Mouse (Mus musculus): ENCODE results near the gene Ntf3. TPM values are rescaled to one million over a fixed set of nuclear protein-coding genes. Genes with fewer than 3 reads are reported as not detected.

The Ntf3 gene
- total RNA-seq, 2 experiments from 2014 or later, result 8.6 to 11.5 TPM

- no peak for DNase-seq (ENCODE audit: low spot score in 2 of 2)
Observed at GRCm38 (mm10) chr6:126159279-126160066, 7.2 kb downstream of the Ntf3 start.

- no peak for DNase-seq (ENCODE audit: low spot score in 2 of 2)
Observed at GRCm38 (mm10) chr6:126155928-126156327, 10.8 kb downstream of the Ntf3 start.

- peak in 1 of 2 experiments; percentile 32 for DNase-seq (ENCODE audit: low spot score in 2 of 2)
Observed at GRCm38 (mm10) chr6:126154372-126154982, 12.2 kb downstream of the Ntf3 start.

GRCm38 (mm10) chr6:126153154-126153553, 13.6 kb downstream of the Ntf3 start:
- no peak for DNase-seq (ENCODE audit: low spot score in 2 of 2)

- DNase-seq (ENCODE audit: low spot score in 2 of 2), result no peak
Observed at GRCm38 (mm10) chr6:126143659-126144058, 23.1 kb downstream of the Ntf3 start.

GRCm38 (mm10) chr6:126142741-126143140, 24.0 kb downstream of the Ntf3 start:
- no peak for DNase-seq (ENCODE audit: low spot score in 2 of 2)

GRCm38 (mm10) chr6:126142021-126142554, 24.6 kb downstream of the Ntf3 start:
- DNase-seq (ENCODE audit: low spot score in 2 of 2), result no peak

GRCm38 (mm10) chr6:126141472-126141871, 25.2 kb downstream of the Ntf3 start:
- no peak for DNase-seq (ENCODE audit: low spot score in 2 of 2)

- no peak for DNase-seq (ENCODE audit: low spot score in 2 of 2)
Observed at GRCm38 (mm10) chr6:126140961-126141360, 25.7 kb downstream of the Ntf3 start.

- no peak for DNase-seq (ENCODE audit: low spot score in 2 of 2)
Observed at GRCm38 (mm10) chr6:126140416-126140815, 26.3 kb downstream of the Ntf3 start.

- DNase-seq (ENCODE audit: low spot score in 2 of 2), result no peak
Observed at GRCm38 (mm10) chr6:126134155-126134906, 32.4 kb downstream of the Ntf3 start.

GRCm38 (mm10) chr6:126128238-126128637, 38.5 kb downstream of the Ntf3 start:
- no peak for DNase-seq (ENCODE audit: low spot score in 2 of 2)

GRCm38 (mm10) chr6:126118247-126118646, 48.5 kb downstream of the Ntf3 start:
- no peak for DNase-seq (ENCODE audit: low spot score in 2 of 2)

- no peak for DNase-seq (ENCODE audit: low spot score in 2 of 2)
Observed at GRCm38 (mm10) chr6:126117191-126117590, 49.5 kb downstream of the Ntf3 start.

GRCm38 (mm10) chr6:126114934-126115633, 51.6 kb downstream of the Ntf3 start:
- no peak for DNase-seq (ENCODE audit: low spot score in 2 of 2)

GRCm38 (mm10) chr6:126110892-126111835, 55.5 kb downstream of the Ntf3 start:
- no peak for DNase-seq (ENCODE audit: low spot score in 2 of 2)

- no peak for DNase-seq (ENCODE audit: low spot score in 2 of 2)
Observed at GRCm38 (mm10) chr6:126109184-126109583, 57.5 kb downstream of the Ntf3 start.

- DNase-seq (ENCODE audit: low spot score in 2 of 2), result no peak
Observed at GRCm38 (mm10) chr6:126108771-126109170, 57.9 kb downstream of the Ntf3 start.

GRCm38 (mm10) chr6:126107398-126107797, 59.3 kb downstream of the Ntf3 start:
- no peak for DNase-seq (ENCODE audit: low spot score in 2 of 2)

- no peak for DNase-seq (ENCODE audit: low spot score in 2 of 2)
Observed at GRCm38 (mm10) chr6:126106798-126107173, 59.9 kb downstream of the Ntf3 start.

Measured in layer of hippocampus, postnatal 10 days (tissue).